Mouse (Mus musculus) liver, embryonic 14.5 days (tissue): ENCODE measurements around the gene Mycbpap. TPM values are rescaled to one million over a fixed set of nuclear protein-coding genes. Genes with fewer than 3 reads are reported as not detected.

Experiments used
- ATAC-seq: fragments of 200-750 bp; cut with Nextera tagmentation; 2 replicates; pipeline ENCODE4 v1.8.0; 2017; ENCODE audit warnings: moderate number of reproducible peaks, mild to moderate bottlenecking, moderate library complexity; ENCODE audit not compliant: insufficient read depth
- DNase-seq, 3 experiments: peaks; one replicate each; pipeline ENCODE4 v3.0.0-alpha.2; 2012 to 2013; ENCODE audit warnings: low read depth in 3 of 3, low spot score in 3 of 3
- H3K27ac ChIP-seq: fragments of 300-500 bp; sonication (generic); 2 replicates; pipeline ENCODE4 v1.5.1; 2014; ENCODE audit warnings: moderate library complexity, mild to moderate bottlenecking, control low read depth, inconsistent platforms
- H3K27me3 ChIP-seq: fragments of 300-500 bp; sonication (generic); 2 replicates; pipeline ENCODE4 v1.6.1; 2014; ENCODE audit warnings: mild to moderate bottlenecking, low read length, moderate library complexity; ENCODE audit not compliant: control insufficient read depth, insufficient read depth
- H3K36me3 ChIP-seq: fragments of 300-500 bp; sonication (generic); replicated peaks from 2 replicates; pipeline ENCODE4 v1.6.1; 2014; ENCODE audit warnings: low read depth; ENCODE audit not compliant: control insufficient read depth, insufficient read depth
- H3K4me1 ChIP-seq, 2 experiments: fragments of 200-500 bp in 1 of 2; fragments of 300-500 bp in 1 of 2; sonication (generic) in 1 of 2; replicated peaks; 2 replicates each; pipeline ENCODE4 v1.6.1; 2012 to 2014; ENCODE audit warnings: antibody characterized with exemption in 1 of 2, inconsistent platforms in 1 of 2, low read length in 1 of 2; ENCODE audit not compliant: control insufficient read depth in 2 of 2, insufficient read depth in 2 of 2
- H3K4me2 ChIP-seq: fragments of 300-500 bp; sonication (generic); 2 replicates; pipeline ENCODE4 v1.6.1; 2014; ENCODE audit warnings: low read depth, mild to moderate bottlenecking, control low read depth, moderate library complexity
- H3K4me3 ChIP-seq, 2 experiments: fragments of 200-500 bp in 1 of 2; fragments of 300-500 bp in 1 of 2; sonication (generic) in 1 of 2; 2 replicates each; pipeline ENCODE4 v1.5.1; 2012 to 2014; ENCODE audit warnings: low read depth in 2 of 2, low read length in 2 of 2, mild to moderate bottlenecking in 2 of 2, control low read depth in 1 of 2, inconsistent platforms in 1 of 2, moderate library complexity in 1 of 2; ENCODE audit not compliant: insufficient read depth in 1 of 2
- H3K9ac ChIP-seq: fragments of 300-500 bp; sonication (generic); replicated peaks from 2 replicates; pipeline ENCODE4 v1.6.1; 2014; ENCODE audit warnings: mild to moderate bottlenecking, control low read depth, moderate library complexity
- H3K9me3 ChIP-seq: fragments of 300-500 bp; sonication (generic); 2 replicates; pipeline ENCODE4 v1.6.1; 2016; ENCODE audit warnings: low read length, mixed read lengths; ENCODE audit not compliant: control insufficient read depth
- CTCF ChIP-seq: IDR thresholded peaks from 2 replicates; pipeline ENCODE4 v1.5.1; 2016; ENCODE audit warnings: antibody characterized with exemption, low read depth, control low read depth
- EP300 ChIP-seq: IDR thresholded peaks from 2 replicates; pipeline ENCODE4 v1.6.1; 2016; ENCODE audit warnings: antibody characterized with exemption, low read depth
- WGBS: fragments of 180-500 bp; shearing (Covaris S2); extraction: QIAGEN DNeasy Blood & Tissue Kit; methylation state at CpG from one replicate; pipeline ENCODE4 v1.1.7; 2014; ENCODE audit not compliant: insufficient replicate concordance; 5-methylcytosine and 5-hydroxymethylcytosine counted together
- polyA plus RNA-seq, 2 experiments: library from polyadenylated mRNA; depleted of rRNA in 1 of 2; stranded (reverse) in 1 of 2; unstranded in 1 of 2; fragments of >200 nt; fragmentation: Nextera tagmentation in 1 of 2; extraction: Ambion mirVana in 1 of 2; gene quantifications; 2 replicates each; pipeline versions ENCODE4 v1.2.1 to v1.2.3; 2012 to 2014

The Mycbpap gene
- polyA plus RNA-seq, 2 experiments: 0.09 TPM; not detected in 1

GRCm38 (mm10) chr11:94546381-94546780 is 24.8 kb upstream of the Mycbpap start:
- TF ChIP-seq CTCF: no peak
- TF ChIP-seq EP300: no peak
- Histone ChIP-seq H3K27me3 (no peaks in the 10 kb centered on the region), H3K9ac (no peak overlapping the region), H3K9me3 (no peaks in the 10 kb centered on the region), H3K36me3 (no peaks in the 10 kb centered on the region), H3K4me2 (no peak overlapping the region), H3K4me1 (peaks cover 0 to 4% of the 10 kb centered on the region in 2 experiments; a peak in 2 of 4 replicates), H3K27ac (no peak overlapping the region), H3K4me3 (no peak overlapping the region)
- 71% methylated on average over 5 of the region's 5 CpGs for WGBS
- ATAC-seq: no peak
- no peak for DNase-seq

GRCm38 (mm10) chr11:94544422-94544821 is 22.9 kb upstream of the Mycbpap start:
- no peak overlapping the region for H3K27ac ChIP-seq
- ATAC-seq: no peak
- no peaks in the 10 kb centered on the region; a peak in 1 of 4 replicates for H3K4me1 ChIP-seq
- H3K9ac ChIP-seq: no peak overlapping the region
- H3K27me3 ChIP-seq: no peaks in the 10 kb centered on the region
- H3K4me3 ChIP-seq: no peak overlapping the region
- no peak for TF ChIP-seq EP300
- no peak for TF ChIP-seq CTCF
- no peak overlapping the region for H3K4me2 ChIP-seq
- no peak for DNase-seq
- WGBS: 77% methylated on average over 18 of the region's 18 CpGs
- H3K36me3 ChIP-seq: no peaks in the 10 kb centered on the region
- no peaks in the 10 kb centered on the region for H3K9me3 ChIP-seq

DNA sequence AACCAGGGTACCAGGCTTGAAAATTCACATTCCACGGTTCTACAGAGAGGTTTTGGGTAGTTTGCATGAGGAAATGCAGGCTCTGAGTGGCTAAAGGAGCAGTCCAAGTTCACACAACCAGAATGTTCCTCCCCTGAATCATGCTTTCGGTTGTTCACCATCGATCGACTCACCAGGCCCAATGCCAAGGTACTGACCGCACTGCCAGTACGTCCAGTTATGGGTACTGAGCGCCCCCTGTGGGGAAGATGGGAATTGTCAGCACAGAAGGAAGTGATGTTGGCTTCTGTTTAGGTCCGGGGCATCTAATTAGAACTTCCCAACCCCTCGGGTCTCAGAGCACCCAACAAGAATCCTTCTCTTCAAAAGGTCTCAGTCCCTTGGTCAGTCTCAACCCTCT is 22.4 kb upstream of the Mycbpap start:
- Histone ChIP-seq H3K4me3 (no peak overlapping the region), H3K4me2 (no peak overlapping the region), H3K27me3 (no peaks in the 10 kb centered on the region), H3K9me3 (no peaks in the 10 kb centered on the region), H3K9ac (no peak overlapping the region), H3K27ac (no peak overlapping the region), H3K4me1 (no peaks in the 10 kb centered on the region), H3K36me3 (no peaks in the 10 kb centered on the region)
- DNase-seq: peak in 2 of 3 experiments; percentile 17 to 25
- ATAC-seq: no peak
- no peak for TF ChIP-seq EP300
- peak; percentile 80 for TF ChIP-seq CTCF
- WGBS: 47% methylated on average over 9 of the region's 9 CpGs

- Histone ChIP-seq H3K27ac (no peak overlapping the region), H3K4me2 (no peak overlapping the region), H3K9ac (no peak overlapping the region), H3K4me3 (no peak overlapping the region), H3K36me3 (no peaks in the 10 kb centered on the region), H3K4me1 (no peaks in the 10 kb centered on the region), H3K9me3 (no peaks in the 10 kb centered on the region), H3K27me3 (no peaks in the 10 kb centered on the region)
- WGBS: 81% methylated on average over 12 of the region's 12 CpGs
- DNase-seq (no peak), ATAC-seq (no peak)
- TF ChIP-seq EP300 (no peak), CTCF (no peak)
Measured at GRCm38 (mm10) chr11:94543344-94543743, 21.8 kb upstream of the Mycbpap start.

DNA sequence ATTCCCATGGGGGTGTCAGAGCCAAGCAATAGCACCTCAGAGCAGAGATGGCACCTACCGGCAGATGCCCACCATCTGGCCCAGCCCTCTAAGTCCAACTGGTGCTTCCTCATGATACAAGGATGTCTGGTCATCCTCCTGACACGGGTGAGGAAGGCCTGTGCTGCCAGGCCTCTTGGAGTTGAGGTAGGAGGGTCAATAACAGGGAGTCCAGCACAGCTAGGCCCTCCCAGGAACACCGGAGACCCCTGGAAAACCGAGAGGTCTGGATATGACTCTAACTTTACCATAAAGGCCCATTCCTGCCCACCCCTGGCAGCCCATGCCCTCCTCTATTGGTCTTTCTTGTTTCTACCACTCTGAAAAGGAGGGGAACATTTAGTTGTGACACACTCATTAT is 20.9 kb upstream of the Mycbpap start:
- DNase-seq (no peak), ATAC-seq (no peak)
- Histone ChIP-seq H3K9me3 (no peaks in the 10 kb centered on the region), H3K9ac (no peak overlapping the region), H3K36me3 (no peaks in the 10 kb centered on the region), H3K27me3 (no peaks in the 10 kb centered on the region), H3K4me3 (no peak overlapping the region), H3K4me2 (no peak overlapping the region), H3K27ac (no peak overlapping the region), H3K4me1 (no peaks in the 10 kb centered on the region)
- WGBS: 62% methylated on average over 4 of the region's 4 CpGs
- TF ChIP-seq CTCF: no peak
- TF ChIP-seq EP300: no peak

DNA sequence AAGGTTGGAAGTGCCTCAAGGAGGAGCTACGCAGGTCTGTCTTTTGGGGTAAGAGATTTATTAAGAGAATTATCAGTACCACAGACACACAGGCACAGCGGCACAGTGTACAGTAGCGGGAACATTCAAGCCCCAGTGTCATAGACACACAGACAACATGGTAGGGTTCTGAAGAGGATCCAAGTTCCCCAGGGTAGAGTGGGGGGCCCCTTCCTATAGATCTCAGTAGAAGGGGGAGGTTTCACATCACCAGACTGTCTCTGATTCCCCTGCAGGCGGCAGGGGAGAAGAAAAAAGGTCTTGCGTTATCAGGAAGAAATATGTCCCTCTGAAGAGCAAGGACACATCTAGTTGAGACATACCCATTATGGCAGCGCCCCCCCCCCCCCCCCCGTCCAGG is 18.2 kb upstream of the Mycbpap start:
- no peaks in the 10 kb centered on the region for H3K4me1 ChIP-seq
- ATAC-seq: no peak
- H3K9me3 ChIP-seq: no peaks in the 10 kb centered on the region
- 66% methylated on average over 7 of the region's 7 CpGs for WGBS
- H3K4me2 ChIP-seq: no peak overlapping the region
- no peak overlapping the region for H3K4me3 ChIP-seq
- no peak overlapping the region for H3K9ac ChIP-seq
- no peak overlapping the region for H3K27ac ChIP-seq
- no peak for DNase-seq
- H3K27me3 ChIP-seq: no peaks in the 10 kb centered on the region
- no peak for TF ChIP-seq CTCF
- no peak for TF ChIP-seq EP300
- H3K36me3 ChIP-seq: no peaks in the 10 kb centered on the region
